Mouse (Mus musculus) limb, embryonic 12.5 days (tissue): ENCODE results near the gene Rad1. TPM values are rescaled to one million over a fixed set of nuclear protein-coding genes. Genes with fewer than 3 reads are reported as not detected.

Experiments used
- ATAC-seq: fragments of 200-750 bp; cut with Nextera tagmentation; 2 replicates; pipeline ENCODE4 v1.8.0; 2017; ENCODE audit warnings: low read depth, moderate TSS enrichment; ENCODE audit not compliant: insufficient number of reproducible peaks, insufficient read depth, low FRiP score, low TSS enrichment
- H3K27ac ChIP-seq: fragments of 300-500 bp; sonication (generic); 2 replicates; pipeline ENCODE4 v1.5.1; 2016; ENCODE audit warnings: mild to moderate bottlenecking, moderate library complexity
- H3K27me3 ChIP-seq: fragments of 300-500 bp; sonication (generic); 2 replicates; pipeline ENCODE4 v1.6.1; 2016; ENCODE audit warnings: mild to moderate bottlenecking, moderate library complexity
- H3K36me3 ChIP-seq: fragments of 300-500 bp; sonication (generic); 2 replicates; pipeline ENCODE4 v1.6.1; 2016; ENCODE audit warnings: mild to moderate bottlenecking, moderate library complexity
- H3K4me1 ChIP-seq: fragments of 300-500 bp; sonication (generic); replicated peaks from 2 replicates; pipeline ENCODE4 v1.6.1; 2016
- H3K4me2 ChIP-seq: fragments of 300-500 bp; sonication (generic); 2 replicates; pipeline ENCODE4 v1.6.1; 2016; ENCODE audit warnings: mild to moderate bottlenecking, moderate library complexity
- H3K4me3 ChIP-seq: fragments of 300-500 bp; sonication (generic); replicated peaks from 2 replicates; pipeline ENCODE4 v1.5.1; 2016; ENCODE audit warnings: mild to moderate bottlenecking
- H3K9ac ChIP-seq: fragments of 300-500 bp; sonication (generic); replicated peaks from 2 replicates; pipeline ENCODE4 v1.6.1; 2016; ENCODE audit warnings: mild to moderate bottlenecking, moderate library complexity
- H3K9me3 ChIP-seq: fragments of 300-500 bp; sonication (generic); 2 replicates; pipeline ENCODE4 v1.6.1; 2016; ENCODE audit warnings: mild to moderate bottlenecking, moderate library complexity
- WGBS: fragments of 180-500 bp; shearing (Covaris S2); methylation state at CpG from one replicate; pipeline ENCODE4 v1.1.7; 2016; 5-methylcytosine and 5-hydroxymethylcytosine counted together
- polyA plus RNA-seq: library from polyadenylated mRNA; unstranded; fragments of >200 nt; fragmentation: Nextera tagmentation; extraction: Ambion mirVana; gene quantifications from 2 replicates; pipeline ENCODE4 v1.2.1, GENCODE M21; 2016

Gene Rad1
- 43.1 and 45.5 TPM in 2 replicates for polyA plus RNA-seq

DNA sequence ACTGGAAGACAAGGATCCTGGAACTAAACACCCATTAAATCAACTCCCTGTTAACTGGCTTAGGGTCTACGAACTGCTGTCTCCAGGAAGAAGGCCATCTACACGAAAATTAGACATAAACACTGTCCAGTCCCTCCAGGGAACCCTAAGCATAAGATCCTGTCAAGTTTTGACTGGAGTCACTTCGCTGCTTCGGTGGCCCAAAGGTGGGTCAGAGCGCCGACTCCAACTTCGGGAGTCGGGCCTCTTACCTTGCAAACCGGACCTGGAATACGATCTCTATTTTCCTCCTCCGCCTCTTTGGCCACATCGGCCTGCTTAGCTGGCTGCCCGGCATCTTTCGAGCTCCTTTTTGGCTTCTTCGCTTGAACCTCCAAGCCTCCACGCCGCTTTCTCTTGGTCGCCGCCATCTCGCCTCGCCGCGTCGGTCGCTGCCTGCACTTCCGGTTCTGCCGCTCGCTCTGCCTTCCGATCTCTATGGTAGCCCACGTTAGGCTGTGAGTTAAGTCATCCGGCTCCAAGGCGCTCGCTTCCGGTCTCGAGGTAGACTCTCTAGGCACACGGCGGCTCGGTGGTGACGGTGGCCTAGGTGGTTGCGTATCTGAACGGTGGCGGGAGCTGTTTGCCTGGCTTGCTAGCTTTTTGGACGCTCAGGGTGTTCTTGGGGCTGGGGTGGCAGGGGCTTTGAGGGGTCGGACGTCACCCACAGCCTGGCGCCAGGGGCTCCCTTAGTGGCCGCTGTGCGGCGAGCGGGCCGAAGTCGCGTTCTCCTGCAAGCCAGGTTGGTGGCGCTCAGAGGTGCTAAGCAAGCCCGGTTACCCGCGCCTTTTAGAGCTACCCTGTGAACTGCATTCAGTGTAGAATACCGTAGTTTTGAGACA lies at the start of gene Rad1, which contains the start of gene Brix1:
Gene Rad1, plus strand, starts transcription at position 535 of the 881 bp plus-strand sequence.
Gene Brix1, minus strand, starts transcription at position 464 of the 881 bp plus-strand sequence.
- ATAC-seq, result peak; percentile 99
- Histone ChIP-seq H3K4me3 (peak within 1 kb of the TSS; percentile 83), H3K9me3 (no peaks in the 10 kb centered on the region), H3K27ac (peak within 1 kb of the TSS; percentile 87), H3K27me3 (no peaks in the 10 kb centered on the region), H3K36me3 (peaks cover 44% of the 10 kb centered on the region), H3K4me2 (peak within 1 kb of the TSS; percentile 70), H3K9ac (peak within 1 kb of the TSS; percentile 86), H3K4me1 (peaks cover 18% of the 10 kb centered on the region)
- WGBS, result under 1% methylated on average over 58 of the region's 58 CpGs

DNA sequence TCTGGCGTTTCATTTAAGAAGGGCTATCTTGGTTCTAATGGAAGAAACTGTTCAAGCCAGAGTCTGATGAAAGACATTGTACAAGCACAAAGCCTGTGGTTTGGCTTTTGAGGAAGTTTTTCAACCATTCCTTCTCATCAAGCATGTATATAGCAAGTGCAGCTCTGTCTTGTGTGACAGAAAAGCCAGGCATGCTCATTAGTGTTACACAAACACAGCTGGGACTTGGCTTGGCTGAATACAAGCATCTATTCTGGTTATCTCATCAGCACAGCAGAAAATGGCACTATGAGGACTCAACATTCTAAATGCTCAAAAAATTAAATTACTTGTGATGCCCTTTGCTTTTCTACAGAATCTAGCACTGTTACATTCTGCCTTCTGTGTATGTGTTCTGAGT lies 48.9 kb upstream of the Rad1 start:
- ATAC-seq, result no peak
- no peak overlapping the region for H3K4me2 ChIP-seq
- no peak overlapping the region for H3K9ac ChIP-seq
- H3K4me3 ChIP-seq, result no peak overlapping the region
- no peaks in the 10 kb centered on the region for H3K4me1 ChIP-seq
- 83% methylated on average over 1 of the region's 1 CpGs for WGBS
- no peak overlapping the region for H3K27ac ChIP-seq
- 0 out of 2 replicates have a peak, but pooled peaks cover 3% of the 10 kb centered on the region for H3K9me3 ChIP-seq
- H3K36me3 ChIP-seq, result no peaks in the 10 kb centered on the region; the same call in 1 of the 2 replicates
- H3K27me3 ChIP-seq, result no peaks in the 10 kb centered on the region

DNA sequence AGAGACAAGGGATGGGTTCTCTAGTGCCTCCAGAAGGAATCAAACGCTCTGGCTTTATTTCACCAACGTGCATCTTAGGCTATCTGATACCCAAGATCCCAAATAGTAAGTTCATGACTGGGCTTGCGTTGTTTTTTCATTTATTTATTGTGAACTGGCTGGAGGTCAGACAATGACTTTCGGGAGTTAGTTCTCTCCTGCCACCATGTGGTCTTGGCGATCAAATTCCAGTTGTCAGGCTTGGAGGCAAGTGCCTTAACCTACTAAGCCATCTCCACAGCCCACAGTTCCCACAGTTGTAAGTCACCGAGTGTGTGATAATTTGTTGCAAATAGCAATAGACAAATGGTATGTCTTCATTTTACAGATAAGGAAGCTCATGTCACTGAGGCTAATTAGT lies 45.9 kb upstream of the Rad1 start:
- 0 out of 2 replicates have a peak, but pooled peaks cover 3% of the 10 kb centered on the region for H3K9me3 ChIP-seq
- H3K4me2 ChIP-seq, result no peak overlapping the region
- H3K27ac ChIP-seq, result no peak overlapping the region
- no peak overlapping the region for H3K4me3 ChIP-seq
- H3K27me3 ChIP-seq, result no peaks in the 10 kb centered on the region
- H3K36me3 ChIP-seq, result peaks cover 12% of the 10 kb centered on the region
- no peak for ATAC-seq
- H3K9ac ChIP-seq, result no peak overlapping the region
- H3K4me1 ChIP-seq, result no peaks in the 10 kb centered on the region
- 79% methylated on average over 6 of the region's 6 CpGs for WGBS

DNA sequence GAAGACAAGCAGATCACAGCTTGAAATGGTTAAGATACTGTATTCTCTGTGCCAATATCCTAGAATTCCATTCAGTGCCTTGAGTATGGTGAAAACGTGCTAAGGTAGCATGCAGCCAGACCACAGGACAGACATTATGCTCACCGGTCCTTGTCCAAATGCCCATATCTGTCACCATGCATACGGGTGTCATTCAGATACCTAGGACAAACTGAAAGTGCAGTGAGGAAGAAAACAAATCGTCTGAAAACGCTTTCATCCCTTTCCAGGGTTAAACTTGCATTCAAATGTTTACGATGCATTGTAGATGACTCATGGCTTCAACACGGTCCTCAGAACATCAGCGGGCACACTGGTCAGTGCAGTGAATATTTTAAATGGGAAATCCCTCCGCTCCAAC lies 44.3 kb upstream of the Rad1 start:
- Histone ChIP-seq H3K27me3 (no peaks in the 10 kb centered on the region), H3K4me3 (no peak overlapping the region), H3K4me2 (no peak overlapping the region), H3K9me3 (0 out of 2 replicates have a peak, but pooled peaks cover under 1% of the 10 kb centered on the region), H3K27ac (no peak overlapping the region), H3K4me1 (no peaks in the 10 kb centered on the region), H3K36me3 (peaks cover 24% of the 10 kb centered on the region), H3K9ac (no peak overlapping the region)
- ATAC-seq, result no peak
- 93% methylated on average over 9 of the region's 9 CpGs for WGBS

DNA sequence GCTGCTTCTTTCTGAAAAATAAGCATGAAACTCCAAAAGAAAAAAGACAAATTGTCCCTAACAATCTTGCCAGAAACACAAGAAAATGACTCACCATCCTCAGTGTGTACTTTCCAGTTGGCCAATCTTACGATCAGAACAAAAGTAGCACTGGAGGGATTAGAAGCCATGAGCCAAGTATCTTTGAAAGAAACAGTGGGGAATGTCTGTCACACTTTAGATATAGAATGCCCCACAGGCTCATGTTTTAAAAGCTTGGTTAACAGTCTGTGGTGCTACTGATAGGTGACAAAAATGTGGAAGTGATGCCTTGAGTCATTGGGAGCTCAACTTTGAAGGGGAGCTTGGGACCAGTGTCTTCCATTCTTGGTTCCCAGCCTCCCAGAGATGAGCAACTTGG lies 43.5 kb upstream of the Rad1 start:
- Histone ChIP-seq H3K36me3 (peaks cover 29% of the 10 kb centered on the region), H3K27me3 (no peaks in the 10 kb centered on the region), H3K27ac (no peak overlapping the region), H3K4me3 (no peak overlapping the region), H3K9ac (no peak overlapping the region), H3K4me2 (no peak overlapping the region), H3K4me1 (no peaks in the 10 kb centered on the region), H3K9me3 (no peaks in the 10 kb centered on the region)
- ATAC-seq, result no peak
- WGBS, result 98% methylated on average over 1 of the region's 1 CpGs

DNA sequence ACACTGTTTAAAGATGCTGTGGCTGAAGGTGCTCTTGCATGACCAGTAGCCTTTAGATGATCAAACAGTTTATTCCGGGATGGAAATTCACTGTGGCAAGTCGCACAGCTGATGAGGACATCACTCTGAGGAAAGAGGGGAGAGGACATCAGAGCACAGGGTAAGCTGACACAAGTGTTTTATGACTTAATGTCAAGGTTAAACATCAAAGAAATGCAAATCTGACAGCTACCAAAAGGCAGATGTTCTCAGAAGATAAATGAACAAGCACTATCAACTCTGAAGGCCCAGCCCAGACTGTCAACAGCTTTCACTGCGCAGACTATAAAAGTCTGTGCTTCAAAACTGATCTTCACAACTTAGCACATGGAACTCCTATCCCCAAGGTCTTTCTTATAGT lies 38.7 kb upstream of the Rad1 start:
- Histone ChIP-seq H3K27ac (no peak overlapping the region), H3K4me3 (no peak overlapping the region), H3K9me3 (no peaks in the 10 kb centered on the region), H3K27me3 (no peaks in the 10 kb centered on the region), H3K36me3 (peaks cover 45% of the 10 kb centered on the region), H3K9ac (no peak overlapping the region), H3K4me2 (no peak overlapping the region), H3K4me1 (no peaks in the 10 kb centered on the region)
- WGBS, result 80% methylated on average over 3 of the region's 3 CpGs
- ATAC-seq, result no peak

DNA sequence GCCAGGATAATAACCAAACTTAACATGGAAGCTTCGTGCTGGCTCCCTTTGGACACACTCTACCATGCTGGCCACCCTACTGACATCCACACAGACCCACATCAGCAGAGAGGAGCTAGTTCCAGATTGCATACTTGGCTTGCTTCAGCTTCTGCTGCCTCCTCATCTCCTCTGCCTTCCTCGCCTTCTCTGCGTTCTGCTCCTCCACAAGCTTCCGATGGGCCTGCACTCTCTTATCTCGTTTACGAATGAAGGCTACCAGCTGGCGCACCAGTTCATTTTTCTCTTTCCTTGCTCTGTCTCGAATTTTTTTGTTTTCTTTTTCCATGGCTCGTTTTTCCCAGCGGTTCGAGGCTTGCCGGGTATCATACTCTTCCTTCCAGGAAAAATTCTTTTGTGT lies 24.8 kb upstream of the Rad1 start:
- Histone ChIP-seq H3K36me3 (peaks cover 49% of the 10 kb centered on the region), H3K9me3 (no peaks in the 10 kb centered on the region), H3K27ac (no peak overlapping the region), H3K27me3 (no peaks in the 10 kb centered on the region), H3K4me1 (no peaks in the 10 kb centered on the region), H3K4me3 (no peak overlapping the region), H3K4me2 (no peak overlapping the region), H3K9ac (no peak overlapping the region)
- no peak for ATAC-seq
- WGBS, result 91% methylated on average over 12 of the region's 12 CpGs

DNA sequence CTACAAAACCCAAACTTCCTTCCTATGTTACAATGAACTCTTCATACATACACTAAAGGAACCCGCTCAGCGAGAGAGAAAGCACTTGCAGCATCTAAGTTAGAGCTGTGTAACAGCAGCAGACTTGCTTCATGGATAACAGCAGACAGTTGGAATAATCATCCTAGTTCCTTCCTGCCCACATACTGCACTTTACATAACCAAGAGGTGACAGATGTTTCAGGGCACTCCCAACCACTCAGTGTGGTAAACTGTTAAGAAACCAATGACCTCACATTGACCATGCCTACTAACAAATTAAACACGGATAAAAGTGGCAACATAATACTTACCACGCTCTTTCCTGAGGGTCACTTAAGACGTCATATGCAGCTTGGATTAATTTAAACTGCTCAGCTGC lies 22.3 kb upstream of the Rad1 start:
- WGBS, result 85% methylated on average over 5 of the region's 5 CpGs
- no peak for ATAC-seq

DNA sequence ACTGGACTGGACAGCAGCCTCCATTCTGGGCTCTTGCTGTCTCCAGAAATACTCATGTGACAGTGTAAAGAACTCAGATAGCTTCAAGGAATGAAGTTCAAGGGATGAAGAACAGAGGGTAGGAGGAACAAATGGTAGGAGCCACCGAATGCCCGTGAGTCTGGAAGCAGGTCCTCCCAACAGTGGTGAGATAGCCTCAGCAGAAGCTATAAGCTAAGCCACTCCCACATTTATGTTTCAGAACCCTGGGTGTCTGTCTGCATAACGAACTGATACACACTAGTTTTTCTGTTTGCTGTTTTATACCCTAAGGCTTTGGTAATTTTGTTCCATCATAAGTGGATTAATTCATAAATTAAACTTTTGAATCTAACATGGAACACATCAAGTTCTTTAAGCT lies 21.1 kb upstream of the Rad1 start:
- Histone ChIP-seq H3K4me2 (no peak overlapping the region), H3K4me3 (no peak overlapping the region), H3K9ac (no peak overlapping the region), H3K4me1 (peaks cover 9% of the 10 kb centered on the region), H3K27ac (no peak overlapping the region), H3K9me3 (no peaks in the 10 kb centered on the region), H3K36me3 (peaks cover 23% of the 10 kb centered on the region), H3K27me3 (no peaks in the 10 kb centered on the region)
- 89% methylated on average over 3 of the region's 3 CpGs for WGBS
- no peak for ATAC-seq

More for the DNA sequence above, 22.3 kb upstream of the Rad1 start:
- no peak overlapping the region for H3K27ac ChIP-seq
- H3K27me3 ChIP-seq, result no peaks in the 10 kb centered on the region
- H3K4me3 ChIP-seq, result no peak overlapping the region
- H3K36me3 ChIP-seq, result peaks cover 32% of the 10 kb centered on the region
- H3K4me1 ChIP-seq, result no peaks in the 10 kb centered on the region
- no peaks in the 10 kb centered on the region for H3K9me3 ChIP-seq
- no peak overlapping the region for H3K9ac ChIP-seq
- no peak overlapping the region for H3K4me2 ChIP-seq

DNA sequence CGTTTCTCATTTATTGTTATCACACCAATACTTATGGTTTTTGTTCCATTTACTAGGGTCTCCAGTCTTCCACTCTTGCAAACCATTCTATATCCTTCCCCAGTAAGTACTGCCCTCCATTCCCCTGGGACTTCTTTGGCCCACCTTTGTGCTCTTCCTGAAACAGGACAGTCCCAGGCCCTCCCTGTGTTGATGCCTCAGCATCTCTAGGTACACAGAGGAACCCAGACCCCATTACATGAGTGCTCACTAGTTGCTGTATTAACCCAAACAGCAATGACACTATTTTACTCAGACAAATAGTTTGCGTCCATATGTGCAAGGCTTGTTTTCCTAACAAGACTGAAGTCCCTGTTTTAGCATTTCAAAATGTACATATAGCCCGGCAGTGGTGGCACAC lies 17.1 kb upstream of the Rad1 start:
- WGBS, result 86% methylated on average over 3 of the region's 3 CpGs
- Histone ChIP-seq H3K27ac (no peak overlapping the region), H3K4me3 (no peak overlapping the region), H3K9ac (no peak overlapping the region), H3K4me2 (peak overlapping the region; percentile 87), H3K27me3 (no peaks in the 10 kb centered on the region), H3K36me3 (no peaks in the 10 kb centered on the region), H3K9me3 (no peaks in the 10 kb centered on the region), H3K4me1 (peaks cover 9% of the 10 kb centered on the region)
- no peak for ATAC-seq

DNA sequence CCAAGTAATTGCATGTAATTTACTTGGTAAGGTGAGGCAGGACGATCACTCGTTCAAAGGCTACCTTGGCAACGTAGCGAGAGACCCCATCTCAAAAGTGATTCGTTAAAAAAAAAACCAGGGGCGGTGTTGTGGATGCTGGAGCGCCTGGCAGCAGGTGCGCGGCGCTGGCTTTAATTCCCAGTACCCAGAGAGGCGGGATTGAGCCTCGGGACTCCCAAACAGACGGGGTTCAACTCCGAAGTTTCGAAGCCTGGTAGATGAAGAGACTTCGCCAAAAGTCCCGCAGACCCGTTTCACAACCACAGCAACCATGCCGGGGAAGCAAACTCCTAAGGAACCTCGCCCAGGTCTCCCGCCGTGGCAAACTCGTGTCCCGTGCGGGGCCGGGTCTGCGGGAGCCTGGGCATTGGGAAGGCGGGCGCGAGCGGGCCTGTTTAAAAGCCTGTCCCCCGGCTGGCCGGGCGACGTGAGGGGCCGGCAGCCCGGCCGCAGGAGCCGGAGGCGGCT lies 16.1 kb upstream of the Rad1 start:
- Histone ChIP-seq H3K4me2 (peak overlapping the region; percentile 87), H3K36me3 (peaks cover 5% of the 10 kb centered on the region), H3K9me3 (no peaks in the 10 kb centered on the region), H3K4me3 (peak overlapping the region; percentile 81), H3K27me3 (no peaks in the 10 kb centered on the region), H3K9ac (peak overlapping the region; percentile 78), H3K4me1 (peaks cover 9% of the 10 kb centered on the region), H3K27ac (peak overlapping the region; percentile 67)
- WGBS, result under 1% methylated on average over 40 of the region's 40 CpGs
- peak; percentile 7; the same call in 1 of the 2 replicates for ATAC-seq
